Mouse (Mus musculus): ENCODE measurements at regions not wholly inside any gene's neighbourhood (a gene's known extent, or its start where the extent isn't known, plus 50 kb on each side); places are given as distances from the start of the nearest gene placed in this dataset.
"Not testable (repeated sequence)": the region's sequence is repeated elsewhere in the genome, so short reads cannot be mapped to it uniquely, and the experiment has no call there.

DNA sequence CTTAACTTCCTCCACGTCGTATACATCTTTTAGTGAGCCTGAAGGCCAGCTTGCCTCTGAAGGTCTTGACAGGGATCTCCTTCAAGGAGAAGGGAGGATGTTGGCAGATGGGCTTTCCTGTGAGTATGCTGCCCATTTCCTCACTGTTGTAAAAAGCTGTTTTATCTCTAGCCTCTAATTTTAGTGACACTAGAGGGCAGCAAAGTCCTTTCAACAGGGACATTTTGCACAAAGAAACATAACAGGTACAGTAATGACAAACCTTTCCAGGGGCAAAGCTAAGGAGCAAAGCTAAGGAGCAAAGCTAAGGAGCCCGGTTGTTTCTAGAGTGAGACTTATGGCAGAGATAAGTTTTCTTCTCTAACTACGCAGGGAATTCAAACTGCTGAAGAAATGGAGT is 59.0 kb upstream of the Kbtbd8 start:
- peak; percentile 5 for DNase-seq (ENCODE audit: low spot score)

DNA sequence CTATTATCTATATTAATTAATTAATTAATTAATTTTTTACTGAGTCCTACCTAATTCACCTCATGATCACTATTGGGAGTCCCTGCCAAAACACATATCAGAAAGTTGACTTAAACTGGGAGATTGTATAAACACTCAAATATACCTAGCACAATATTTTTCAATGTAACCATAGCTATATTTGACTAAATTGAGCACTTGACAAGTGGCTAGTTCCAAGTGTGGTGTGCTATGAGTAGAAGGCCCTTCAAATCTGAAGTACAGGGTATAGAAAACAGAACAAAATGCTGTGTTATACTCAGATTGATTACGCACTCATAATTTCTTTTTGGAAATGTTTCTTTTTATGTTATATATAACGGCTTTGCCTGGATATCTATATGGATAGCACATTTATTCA is 60.8 kb upstream of the Kbtbd8 start:
- DNase-seq (ENCODE audit: low spot score): no peak

DNA sequence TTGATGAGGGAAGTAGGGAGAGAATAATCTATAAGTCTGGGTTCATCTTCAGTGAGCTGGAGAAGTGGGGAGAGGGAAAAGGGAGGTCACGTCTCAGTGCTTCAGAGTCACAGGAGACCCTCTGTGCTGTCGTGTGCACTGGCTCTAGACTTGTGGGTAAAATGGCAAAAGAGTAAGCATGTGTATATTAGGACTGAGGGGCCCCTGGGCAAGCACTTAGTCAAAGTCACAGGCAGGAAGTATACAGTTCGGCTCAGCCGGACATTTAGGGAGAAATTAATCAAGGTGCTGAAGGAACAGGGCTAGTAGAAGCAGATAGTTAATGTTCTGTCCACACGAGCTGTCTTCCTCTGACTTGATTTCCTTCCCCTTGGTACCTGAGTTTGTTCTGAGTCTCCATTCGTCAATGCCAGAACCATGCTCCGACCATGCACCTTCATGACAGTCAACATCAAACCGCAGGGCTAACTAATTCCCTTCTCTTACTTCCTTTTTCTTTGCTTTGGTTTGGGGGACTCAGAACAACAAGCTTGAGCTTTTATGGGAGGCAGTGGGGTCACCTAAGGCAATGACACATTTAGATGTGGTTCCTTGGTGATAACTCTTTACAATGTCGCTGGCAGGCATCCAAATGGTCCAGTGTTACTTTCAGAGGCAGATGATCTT is 63.2 kb upstream of the Kbtbd8 start:
- DNase-seq (ENCODE audit: low spot score): no peak

DNA sequence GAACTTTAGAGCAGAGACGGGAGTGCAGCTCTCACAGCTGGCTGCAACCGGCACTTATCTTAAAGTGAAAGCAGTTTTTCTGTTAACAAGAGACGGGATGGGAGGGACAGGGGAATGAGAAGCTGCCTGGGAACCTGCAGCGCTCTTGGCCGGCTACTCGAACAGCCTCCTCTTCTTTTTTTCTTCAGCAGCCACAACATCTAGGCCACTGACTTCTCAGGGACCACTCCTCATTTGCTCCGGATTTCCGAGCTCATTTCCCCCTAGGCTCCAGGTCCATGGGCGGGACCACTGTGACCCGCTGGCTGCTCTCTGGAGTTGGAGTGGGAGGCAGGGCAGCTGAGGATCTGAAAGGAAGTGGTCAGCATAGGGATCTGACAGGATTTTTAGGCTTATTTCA is 75.7 kb upstream of the Kbtbd8 start:
- not testable (repeated sequence) for DNase-seq (ENCODE audit: low spot score)

DNA sequence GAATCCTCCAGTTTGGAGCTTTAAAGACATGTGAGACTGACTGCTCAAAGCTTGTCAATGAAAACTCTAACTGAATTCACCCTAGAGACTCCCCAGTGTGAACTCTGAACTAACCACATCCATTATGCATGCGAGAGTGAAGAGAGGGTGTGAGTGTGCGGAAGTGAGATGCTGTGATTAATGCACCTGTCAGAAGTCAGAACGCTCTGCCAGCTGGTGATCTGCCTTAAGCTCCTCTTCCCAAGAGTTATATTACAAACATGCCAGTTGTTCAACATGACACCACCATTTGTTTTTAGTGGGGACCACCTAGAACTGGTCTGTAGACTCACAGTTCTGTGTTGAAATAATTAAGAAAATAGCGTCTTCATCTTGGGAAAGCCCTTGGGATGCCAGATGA is 92.8 kb upstream of the Kbtbd8 start:
- DNase-seq (ENCODE audit: low spot score): no peak

DNA sequence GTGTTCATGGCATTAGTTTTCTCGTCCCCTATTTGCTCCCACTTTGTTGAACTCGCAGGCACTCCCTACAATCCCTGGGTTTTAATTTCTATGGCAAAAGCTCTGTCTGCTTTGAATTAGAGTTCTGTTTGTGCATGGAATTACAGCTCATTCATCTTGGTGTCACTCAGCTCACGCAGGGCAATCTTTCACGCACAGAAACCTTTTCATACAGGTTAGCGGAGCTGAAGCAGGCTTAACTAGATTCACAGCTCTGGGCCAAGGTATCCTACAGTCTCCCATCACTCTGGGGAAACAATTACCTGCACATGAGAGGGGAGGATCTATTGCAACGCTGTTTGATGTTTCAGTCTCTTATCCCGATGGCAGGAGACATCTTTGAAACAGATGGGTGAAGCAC is 95.3 kb upstream of the Kbtbd8 start:
- DNase-seq (ENCODE audit: low spot score): no peak

DNA sequence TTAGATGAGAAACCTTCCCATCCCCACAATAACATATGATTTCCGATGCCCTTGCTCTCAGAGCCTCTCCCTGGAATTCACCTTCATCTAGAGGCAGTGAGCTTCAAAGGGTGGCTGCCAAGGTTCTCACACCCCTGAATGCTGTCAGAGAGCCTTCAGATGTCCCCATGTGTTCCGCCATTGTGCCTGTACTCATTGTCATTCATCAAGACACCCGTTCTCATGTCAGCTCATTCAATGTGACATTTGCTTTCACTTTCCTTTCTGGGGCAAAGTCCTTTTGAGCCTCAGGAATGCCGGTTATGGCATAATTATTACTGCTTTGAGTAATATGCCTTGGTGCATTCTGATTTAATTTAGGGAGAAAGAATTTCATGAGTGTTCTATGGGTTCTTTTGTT is 99.1 kb upstream of the Kbtbd8 start:
- no peak for DNase-seq (ENCODE audit: low spot score)

DNA sequence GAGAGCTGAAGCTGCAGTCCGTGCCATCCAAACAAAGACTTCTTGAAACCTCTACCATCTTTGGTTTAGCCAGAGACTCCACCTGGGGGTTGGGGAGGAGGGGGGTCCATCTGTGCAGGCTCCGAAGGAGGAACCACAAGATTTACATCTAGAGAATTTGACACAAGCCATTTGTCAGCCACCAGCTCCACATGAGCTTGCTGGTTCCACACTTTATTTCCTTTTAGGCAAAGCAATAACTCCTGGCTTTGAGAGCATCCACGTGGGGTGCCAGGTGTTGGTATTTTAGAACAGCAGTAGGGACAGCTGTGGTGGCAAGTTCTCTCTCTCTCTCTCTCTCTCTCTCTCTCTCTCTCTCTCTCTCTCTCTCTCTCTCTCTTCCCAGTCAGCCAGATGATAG is 99.6 kb upstream of the Kbtbd8 start:
- no peak for DNase-seq (ENCODE audit: low spot score)

DNA sequence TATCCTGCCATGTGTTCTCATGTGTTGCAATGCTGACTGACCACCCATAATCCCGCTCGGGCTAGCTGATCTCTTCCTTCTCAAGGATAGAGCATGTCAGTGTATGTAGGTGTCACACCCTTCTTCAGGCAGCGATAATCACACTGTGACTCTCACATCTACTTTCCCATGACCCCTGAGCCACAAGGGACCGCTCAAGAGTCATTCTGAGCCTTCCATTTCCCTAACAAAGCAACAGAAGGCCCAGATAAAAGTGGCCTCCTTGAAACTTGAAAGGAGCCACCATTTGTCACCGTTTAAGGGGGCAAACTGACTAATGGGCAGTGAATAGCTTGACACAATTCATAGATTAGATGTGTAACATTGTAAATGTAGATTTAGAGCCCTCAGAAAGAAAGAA is 103.9 kb upstream of the Kbtbd8 start:
- DNase-seq (ENCODE audit: low spot score): no peak

DNA sequence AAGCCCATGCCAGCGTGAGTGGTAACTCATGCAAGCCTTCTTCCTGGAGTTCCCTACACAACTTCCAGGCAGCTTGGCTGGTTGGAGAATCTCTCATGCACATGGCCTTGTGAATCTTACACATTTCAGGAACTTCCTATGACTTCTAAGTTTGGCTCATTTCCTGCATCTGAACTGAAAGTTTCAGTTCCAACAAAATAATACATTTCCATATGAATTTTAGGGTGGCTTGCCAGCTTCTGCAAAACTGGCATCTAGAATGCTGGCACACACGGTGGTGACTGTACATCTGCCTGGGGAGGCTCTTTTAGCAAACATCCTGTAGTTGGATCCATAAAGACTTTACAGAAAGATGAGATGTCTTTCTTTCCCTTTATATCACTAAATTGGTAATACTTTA is 110.6 kb upstream of the Kbtbd8 start:
- DNase-seq (ENCODE audit: low spot score): no peak

DNA sequence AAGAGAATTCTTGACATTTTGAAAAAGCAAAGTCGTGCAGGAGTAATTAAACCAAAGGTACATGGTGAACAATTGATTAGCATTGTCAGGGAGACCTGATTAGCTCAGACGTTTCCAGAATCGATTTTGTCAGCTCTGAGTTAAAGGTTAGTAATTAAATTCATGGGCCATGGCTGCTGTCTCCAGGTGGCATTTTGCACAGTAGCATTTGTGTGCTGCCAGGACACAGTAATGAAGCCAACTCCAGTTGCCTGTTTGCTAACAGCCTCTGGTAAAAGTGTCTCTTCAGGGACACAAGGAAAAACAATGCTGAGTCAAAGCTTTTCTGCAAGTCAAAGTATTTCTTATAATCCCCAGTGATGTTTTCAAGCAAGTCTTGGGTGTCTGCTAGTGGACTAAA is 113.3 kb upstream of the Kbtbd8 start:
- DNase-seq (ENCODE audit: low spot score): no peak

DNA sequence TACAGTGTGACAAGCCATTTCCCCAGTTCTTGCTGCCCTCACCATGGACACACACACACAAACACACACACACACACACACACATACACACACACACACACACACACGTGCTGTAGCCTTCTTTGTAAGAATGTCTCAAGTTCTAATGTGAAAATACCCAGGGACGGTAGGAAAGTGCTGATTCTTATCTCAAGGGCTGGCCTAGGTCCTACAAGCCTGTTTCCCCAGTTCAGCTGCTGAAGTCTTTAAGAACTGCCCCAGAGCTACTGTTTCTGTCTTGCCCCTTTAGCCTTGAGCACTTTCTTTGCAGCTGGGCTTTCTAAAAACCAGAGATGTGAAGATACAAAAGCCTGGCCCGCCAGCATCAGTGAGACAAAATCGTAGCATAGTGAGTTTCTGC is 117.5 kb upstream of the Kbtbd8 start:
- no peak for DNase-seq (ENCODE audit: low spot score)

DNA sequence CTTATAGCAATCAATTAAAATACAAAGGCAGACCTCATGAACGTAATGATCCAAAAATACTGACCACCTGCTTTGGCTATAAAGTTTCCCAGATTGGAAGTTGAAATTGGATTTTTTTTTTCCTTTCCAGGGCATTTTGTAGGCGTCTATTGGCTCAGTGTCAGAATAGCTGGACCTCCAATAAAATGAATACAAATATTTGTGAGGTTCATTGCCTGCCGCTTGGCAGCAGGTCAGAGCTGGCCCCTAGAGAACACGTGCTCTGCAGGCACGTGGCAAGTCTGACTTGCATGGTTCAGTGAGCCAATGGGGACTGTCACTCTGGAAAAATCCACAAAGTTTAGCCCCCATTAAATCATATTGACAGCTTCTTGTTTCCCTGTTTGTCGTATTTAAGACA is 118.0 kb upstream of the Kbtbd8 start:
- no peak for DNase-seq (ENCODE audit: low spot score)

DNA sequence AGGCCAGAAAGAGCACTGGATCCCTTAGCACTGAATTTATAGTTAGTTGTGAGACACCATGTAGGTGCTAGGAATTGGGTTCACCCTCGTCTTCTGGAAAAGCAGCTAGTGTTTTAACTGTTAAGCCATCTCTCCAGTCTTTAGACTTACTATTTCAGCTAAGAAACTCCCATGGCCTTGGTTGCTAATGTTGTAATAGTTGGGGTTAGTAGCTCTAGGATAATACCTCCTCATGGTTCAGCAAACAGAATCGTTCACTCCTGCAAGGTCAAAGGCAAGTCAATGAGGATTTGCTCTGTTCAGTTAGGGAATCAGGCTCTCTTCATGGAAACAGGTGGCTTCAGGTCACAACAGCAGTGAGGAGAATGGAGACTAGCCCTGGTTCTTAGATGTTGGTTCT is 118.7 kb upstream of the Kbtbd8 start:
- no peak for DNase-seq (ENCODE audit: low spot score)

DNA sequence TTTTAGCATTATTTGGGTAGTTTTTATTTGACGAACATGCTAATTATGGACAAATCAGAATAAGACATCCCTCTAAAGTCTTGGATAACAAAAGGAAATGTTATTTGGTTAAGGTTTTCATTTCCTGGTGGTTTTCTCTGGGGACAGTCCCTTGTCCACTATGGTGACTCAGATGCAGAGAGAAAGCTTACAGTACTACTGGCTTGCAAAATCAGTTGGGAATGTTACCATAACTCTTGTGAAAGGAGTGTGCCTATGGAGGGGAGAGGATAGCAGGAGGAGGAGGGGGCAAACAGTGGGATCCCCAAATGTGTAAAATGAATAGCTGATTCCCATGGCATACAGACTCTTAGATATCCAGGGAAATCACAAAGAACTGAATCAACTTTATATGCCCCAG is 122.7 kb upstream of the Kbtbd8 start:
- no peak for DNase-seq (ENCODE audit: low spot score)

DNA sequence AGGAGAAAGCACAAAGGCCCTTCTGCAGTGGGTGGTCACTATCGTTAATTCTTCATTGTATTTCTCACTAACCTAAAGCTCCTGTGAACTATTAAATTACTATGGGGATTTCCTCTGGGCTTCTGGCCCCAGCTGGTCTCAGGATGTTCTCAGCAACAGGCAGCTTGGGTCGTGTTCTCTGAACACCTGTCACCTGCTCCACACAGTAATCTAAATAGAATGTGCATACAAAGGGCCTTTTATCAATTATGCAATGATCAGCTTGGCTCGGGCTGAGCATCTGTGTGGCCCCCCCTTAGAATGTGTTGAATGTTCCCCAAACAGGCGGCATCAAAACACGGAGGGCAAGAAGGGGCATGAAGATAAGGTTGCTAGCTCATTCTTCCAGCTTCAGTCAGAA is 129.6 kb upstream of the Kbtbd8 start:
- no peak for DNase-seq (ENCODE audit: low spot score)

DNA sequence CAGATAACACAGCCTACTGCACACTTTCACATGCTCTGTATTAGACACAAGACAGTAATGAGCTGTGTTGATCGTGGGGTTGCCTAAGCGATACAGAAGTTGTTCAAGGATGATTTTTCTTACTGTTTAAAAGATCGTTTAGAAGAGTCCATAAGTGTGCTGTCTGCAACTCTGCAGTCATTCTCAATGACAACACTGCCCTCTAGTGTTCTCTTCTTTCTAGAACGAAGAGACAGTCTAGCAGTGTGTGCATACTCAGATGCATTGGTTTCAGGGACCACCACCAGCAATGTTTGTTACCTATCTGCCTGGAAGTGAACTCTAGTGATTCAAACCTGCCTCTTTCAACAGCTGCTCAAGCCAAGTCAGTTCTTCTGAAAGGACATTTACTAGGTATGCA is 130.7 kb upstream of the Kbtbd8 start:
- peak; percentile 20 for DNase-seq (ENCODE audit: low spot score)

DNA sequence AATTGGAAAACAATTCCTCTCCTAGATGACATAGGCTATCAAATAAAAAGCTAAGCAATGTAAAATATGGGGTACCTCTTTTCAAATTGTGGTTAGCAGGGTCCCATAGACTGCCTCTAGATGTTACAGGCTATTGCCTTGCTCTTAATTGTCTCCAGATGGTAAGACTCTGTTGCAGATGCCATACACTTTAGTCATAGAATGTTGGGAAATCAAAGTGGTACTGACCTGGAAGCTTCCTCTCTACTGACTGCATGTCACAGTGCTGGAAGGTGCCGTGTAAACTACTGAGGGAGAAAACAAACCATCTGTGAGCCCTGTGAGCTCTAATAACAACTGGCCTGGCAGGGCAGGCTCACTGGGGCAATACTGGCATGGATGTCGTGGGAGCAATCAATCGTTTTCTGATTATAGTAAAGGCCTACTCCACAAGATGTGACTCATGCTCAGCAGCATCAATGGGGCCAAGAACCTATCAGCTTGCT is 132.6 kb upstream of the Kbtbd8 start:
- DNase-seq (ENCODE audit: low spot score): no peak

DNA sequence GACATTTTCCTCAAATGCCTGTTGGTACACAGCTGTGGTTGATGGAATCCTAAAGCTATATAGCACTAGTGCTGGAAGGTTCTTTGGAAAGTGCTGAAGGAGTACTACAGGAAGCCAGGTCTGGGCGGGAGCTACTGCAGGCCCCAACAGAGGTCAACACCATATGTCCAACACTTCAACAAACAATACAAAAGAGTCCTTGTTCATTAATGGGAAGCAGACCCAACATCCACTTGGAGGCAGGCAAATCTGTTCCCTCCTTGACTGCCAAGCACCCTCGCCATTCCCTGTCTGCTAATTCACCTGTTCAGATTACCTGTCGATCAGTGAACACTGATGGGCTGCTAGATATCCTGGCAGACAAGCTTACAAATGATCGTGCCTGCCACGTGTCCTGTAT is 148.4 kb upstream of the Kbtbd8 start:
- DNase-seq (ENCODE audit: low spot score): no peak

DNA sequence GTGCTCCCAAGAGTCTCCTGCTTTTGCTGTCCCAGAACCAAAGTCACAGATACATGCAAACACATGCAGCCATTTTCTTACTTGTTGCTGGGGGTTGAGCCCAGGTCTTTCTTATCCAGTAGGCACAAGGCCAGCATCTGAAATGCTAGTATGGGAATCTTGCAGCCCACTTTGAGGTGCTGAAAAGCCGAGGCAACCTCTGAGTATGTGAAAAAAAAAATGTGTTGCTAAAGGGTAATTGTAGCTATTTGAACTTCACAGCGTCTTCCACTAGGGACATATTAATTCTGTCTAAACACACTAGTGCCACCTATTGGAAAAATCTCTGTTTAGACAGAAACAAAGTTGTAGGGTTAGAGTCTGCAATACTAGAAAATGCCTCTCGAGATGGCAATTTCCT is 150.1 kb upstream of the Kbtbd8 start:
- no peak for DNase-seq (ENCODE audit: low spot score)

DNA sequence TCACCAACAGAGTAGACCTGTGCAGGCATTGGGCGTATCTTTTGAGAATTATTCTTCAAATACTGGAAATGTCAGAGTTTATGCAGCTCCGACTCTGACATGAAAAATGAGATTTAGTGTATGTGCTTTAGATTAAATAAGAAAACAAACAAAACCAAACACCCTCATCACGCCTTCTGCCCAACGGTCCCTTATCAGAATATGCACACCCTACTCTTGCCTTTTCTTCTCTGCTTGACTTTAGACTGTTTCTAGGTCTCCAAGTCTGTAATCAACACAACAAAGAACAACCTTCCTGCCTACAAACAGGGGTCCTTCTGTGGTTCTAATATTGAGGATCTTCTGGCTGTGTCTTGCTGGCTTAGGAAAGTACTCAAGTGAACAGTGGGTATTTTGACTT is 153.8 kb upstream of the Kbtbd8 start:
- DNase-seq (ENCODE audit: low spot score): no peak

DNA sequence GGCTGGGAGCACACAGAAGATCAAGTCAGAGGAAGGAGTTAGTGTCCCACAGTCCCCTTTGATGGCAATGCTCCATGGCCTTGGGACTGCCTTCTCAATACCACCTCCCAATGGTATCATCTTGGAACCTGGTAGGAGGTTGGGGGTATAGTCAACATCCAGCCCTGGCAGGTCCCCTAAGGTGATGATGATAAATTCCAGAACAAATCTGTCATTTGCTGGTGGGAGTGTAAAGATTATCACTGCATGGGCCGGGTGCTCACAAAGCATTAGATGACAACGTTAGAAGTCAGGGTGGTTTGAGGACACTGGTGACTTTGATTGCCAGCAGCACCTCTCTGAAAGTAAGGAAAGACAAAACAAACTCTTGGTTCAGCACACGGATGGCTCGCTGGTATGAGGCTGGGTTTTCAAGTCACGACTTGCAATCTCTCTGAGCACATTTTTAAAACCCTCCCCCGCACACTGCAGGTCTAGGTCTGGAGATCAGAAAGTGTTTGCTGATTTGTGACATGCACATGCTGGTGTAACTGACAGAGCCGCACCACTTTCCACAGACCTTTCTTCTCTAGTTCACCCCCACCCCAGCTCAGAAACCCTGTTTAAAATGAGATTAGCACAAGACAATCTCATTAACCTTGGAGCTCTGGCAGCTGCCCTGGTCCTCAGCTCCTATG is 154.5 kb upstream of the Kbtbd8 start:
- no peak for DNase-seq (ENCODE audit: low spot score)

DNA sequence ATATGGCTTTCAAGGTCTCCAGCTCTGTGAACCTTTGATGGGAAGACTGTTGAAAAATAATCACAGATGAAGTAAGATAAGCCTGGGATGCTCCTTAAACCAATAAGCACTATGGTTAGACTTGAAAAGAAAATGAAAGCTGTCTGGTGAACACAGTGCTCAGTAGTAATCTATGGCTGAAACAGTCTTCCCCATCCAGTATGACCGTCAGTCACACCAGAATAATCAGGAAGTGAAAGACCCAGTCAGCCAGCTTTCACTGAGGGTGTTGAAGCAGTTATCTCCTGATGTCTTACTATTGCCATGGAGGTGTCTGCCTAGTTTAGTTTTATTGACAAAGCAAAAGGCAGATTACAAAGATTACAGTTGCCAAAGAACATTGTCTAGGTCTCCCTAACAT is 155.2 kb upstream of the Kbtbd8 start:
- DNase-seq (ENCODE audit: low spot score): no peak

DNA sequence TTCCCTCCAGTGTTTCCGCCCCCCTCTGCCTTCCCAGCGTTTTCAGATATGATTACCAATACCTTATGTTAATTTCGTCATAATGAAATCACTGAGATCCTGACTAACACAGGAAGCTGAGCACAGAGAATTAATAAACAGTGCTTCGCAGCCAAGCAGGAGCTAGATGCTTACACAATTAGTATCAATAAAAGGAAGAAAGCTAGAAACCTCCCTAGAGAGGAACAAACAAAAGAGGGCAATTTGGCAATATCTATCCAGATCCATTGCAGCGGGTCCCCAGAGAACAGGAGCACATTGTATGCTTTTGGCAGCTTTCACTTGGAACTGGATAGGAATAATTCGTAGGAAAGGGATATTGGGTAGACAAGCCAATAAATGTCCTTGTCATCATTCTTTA is 159.1 kb upstream of the Kbtbd8 start:
- DNase-seq (ENCODE audit: low spot score): no peak
